9 mouse cellular contexts compared by ENCODE assay signal in the genomic region with DNA sequence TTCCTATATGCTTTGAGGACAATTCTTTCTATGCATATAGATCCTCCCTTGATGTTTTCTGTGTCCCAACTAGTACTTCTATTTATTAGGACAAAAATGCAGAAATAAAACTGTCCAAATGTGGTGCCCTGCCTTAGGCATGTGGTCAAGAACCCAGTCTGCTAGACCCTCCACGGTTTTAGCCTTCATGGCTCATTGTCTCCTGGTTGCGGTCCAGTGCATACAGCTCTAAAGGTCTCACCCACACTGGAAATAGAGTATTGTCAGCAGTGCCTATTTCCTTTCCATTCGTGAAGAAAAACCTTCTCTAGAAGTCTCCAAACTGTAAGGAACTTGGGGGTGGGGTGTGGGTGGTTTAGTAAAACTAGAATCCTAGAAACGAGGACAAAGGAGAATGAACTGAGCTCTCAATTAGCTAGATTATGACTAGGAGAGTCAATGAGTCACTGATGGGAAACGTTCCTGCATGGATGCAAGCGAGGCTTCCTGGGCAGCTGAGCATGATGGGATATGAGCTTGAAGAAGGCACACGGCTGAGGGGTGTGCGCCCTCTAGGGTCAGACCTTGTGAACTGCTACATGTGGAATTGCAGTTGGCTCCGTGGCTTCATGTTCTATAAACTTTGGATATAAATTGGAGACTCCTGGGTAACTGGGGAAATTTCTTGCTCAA. TPM values are rescaled to one million over a fixed set of nuclear protein-coding genes. Genes with fewer than 3 reads are reported as not detected.
DNase-seq lines count a peak whose midpoint lies in the region; ATAC-seq lines count a peak whose summit lies in the region.
"Had no signal": no experiment of that assay in that cellular context is flagged by ENCODE, and none has a peak within 500 bp of the region (broad histone marks: within the 10 kb centered on the region; RNA-seq: fewer than 3 reads in every experiment).

No protein-coding gene starts in this region.

- H3K4me1 ChIP-seq in forebrain, embryonic 14.5 days (ENCODE audit: control insufficient read depth, insufficient read depth, low read length) = peaks cover 7% of the 10 kb centered on the region
- H3K4me1 ChIP-seq in forebrain, embryonic 13.5 days = peaks cover 16% of the 10 kb centered on the region; the same call in 1 of the 2 replicates

- ATAC-seq in forebrain, embryonic 14.5 days = no peak
- ATAC-seq in forebrain, embryonic 13.5 days = no peak
- ATAC-seq in common myeloid progenitor, adult 5-6 weeks (replicated peaks; ENCODE audit: low read depth, poor library complexity, severe bottlenecking) = peak; percentile 68

- intact Hi-C loops in heart, postnatal 10 days (cut with DNase I) = no loop called here

- 0 out of 2 replicates have a peak, but pooled peaks cover 13% of the 10 kb centered on the region for H3K36me3 ChIP-seq in forebrain, embryonic 14.5 days (ENCODE audit: control insufficient read depth, insufficient read depth, low read length)
- H3K36me3 ChIP-seq in forebrain, embryonic 13.5 days (ENCODE audit: poor library complexity, severe bottlenecking) = peaks cover 24% of the 10 kb centered on the region

- no peak overlapping the region for H3K27ac ChIP-seq in forebrain, embryonic 14.5 days (ENCODE audit: low read depth, low read length)
- no peak overlapping the region for H3K27ac ChIP-seq in forebrain, embryonic 13.5 days
- H3K27ac ChIP-seq: midbrain, embryonic 12.5 days had no signal

- H3K9ac ChIP-seq in forebrain, embryonic 14.5 days (ENCODE audit: low read length) = no peak overlapping the region
- no peak overlapping the region for H3K9ac ChIP-seq in forebrain, embryonic 13.5 days
- H3K9ac ChIP-seq: midbrain, embryonic 12.5 days had no signal

- H3K4me3 ChIP-seq in forebrain, embryonic 14.5 days (ENCODE audit: low read depth, low read length) = no peak overlapping the region
- no peak overlapping the region for H3K4me3 ChIP-seq in forebrain, embryonic 13.5 days
- H3K4me3 ChIP-seq: midbrain, embryonic 12.5 days had no signal

- WGBS in forebrain, embryonic 14.5 days = 40% methylated on average over 9 of the region's 9 CpGs
- WGBS in forebrain, embryonic 13.5 days = 45% methylated on average over 9 of the region's 9 CpGs

- peak; percentile 71 for DNase-seq in forebrain, embryonic 14.5 days (ENCODE audit: low spot score)
- DNase-seq in WW6 (ENCODE audit: low read depth, low spot score) = peak; percentile 53
- peak; percentile 40 to 52 for DNase-seq in heart, postnatal 10 days
- DNase-seq in layer of hippocampus, adult 9-10 months (ENCODE audit: low spot score) = peak; percentile 37
- DNase-seq in lung, postnatal 14 days = peak; percentile 48
- peak; percentile 57 for DNase-seq in right cerebral cortex, postnatal 14 days

- no peak overlapping the region for H3K4me2 ChIP-seq in forebrain, embryonic 14.5 days (ENCODE audit: low read length)
- no peak overlapping the region for H3K4me2 ChIP-seq in forebrain, embryonic 13.5 days
- H3K4me2 ChIP-seq: midbrain, embryonic 12.5 days had no signal

- H3K9me3 ChIP-seq in forebrain, embryonic 14.5 days (replicated peaks; ENCODE audit: control insufficient read depth, low read length) = no peaks in the 10 kb centered on the region
- H3K9me3 ChIP-seq in forebrain, embryonic 13.5 days (replicated peaks) = no peaks in the 10 kb centered on the region
- H3K9me3 ChIP-seq: midbrain, embryonic 12.5 days had no signal

- H3K27me3 ChIP-seq in forebrain, embryonic 14.5 days (replicated peaks; ENCODE audit: control insufficient read depth, insufficient read depth, low read length) = no peaks in the 10 kb centered on the region
- H3K27me3 ChIP-seq in forebrain, embryonic 13.5 days = no peaks in the 10 kb centered on the region
- H3K27me3 ChIP-seq: midbrain, embryonic 12.5 days had no signal

RNA-seq across cellular contexts. Expression of gene Cfap44, which starts 2.6 kb away (rescaled TPM):
- 2.4 and 3.6 TPM in 2 replicates for polyA plus RNA-seq in forebrain, embryonic 14.5 days (2014; fragmentation: Nextera tagmentation; extraction: Ambion mirVana)
- 2.1 and 4.1 TPM in 2 replicates for polyA plus RNA-seq in forebrain, embryonic 13.5 days (2015; fragmentation: Nextera tagmentation; extraction: Ambion mirVana)
- total RNA-seq in common myeloid progenitor, adult 5-6 weeks (2017) = not detected in 2 replicates
- total RNA-seq in heart, postnatal 10 days (2021) = not detected

RNA-seq across cellular contexts. Expression of gene Spice1, which starts 45.1 kb away (rescaled TPM):
- 21.2 TPM in 2 replicates for polyA plus RNA-seq in forebrain, embryonic 14.5 days (2014; fragmentation: Nextera tagmentation; extraction: Ambion mirVana)
- polyA plus RNA-seq in forebrain, embryonic 13.5 days (2015; fragmentation: Nextera tagmentation; extraction: Ambion mirVana) = 26.8 and 28.2 TPM in 2 replicates
- total RNA-seq in common myeloid progenitor, adult 5-6 weeks (2017) = 28.3 and 45.9 TPM in 2 replicates
- total RNA-seq in heart, postnatal 10 days (2021) = 1 to 10 TPM; 6.8 to 8.9 TPM

RNA-seq across cellular contexts. Expression of gene Sidt1, which starts 59.0 kb away (rescaled TPM):
- 3.9 and 8.6 TPM in 2 replicates for polyA plus RNA-seq in forebrain, embryonic 14.5 days (2014; fragmentation: Nextera tagmentation; extraction: Ambion mirVana)
- 0.67 and 0.70 TPM in 2 replicates for polyA plus RNA-seq in forebrain, embryonic 13.5 days (2015; fragmentation: Nextera tagmentation; extraction: Ambion mirVana)
- total RNA-seq in common myeloid progenitor, adult 5-6 weeks (2017) = not detected in 2 replicates
- total RNA-seq in heart, postnatal 10 days (2021) = under 1 TPM; 0.27 to 0.36 TPM
